Mouse (Mus musculus) brain, embryonic 14.5 days (tissue): ENCODE measurements at regions not wholly inside any gene's neighbourhood (a gene's known extent, or its start where the extent isn't known, plus 50 kb on each side); places are given as distances from the start of the nearest gene placed in this dataset.

Source experiments
- CTCF ChIP-seq: fragments of 200-500 bp; IDR thresholded peaks from 2 replicates; pipeline ENCODE4 v1.5.1; 2012; ENCODE audit warnings: inconsistent platforms, mild to moderate bottlenecking, moderate library complexity, borderline replicate concordance; ENCODE audit not compliant: insufficient read depth, insufficient read length; ENCODE audit errors: extremely low read depth
- POLR2A ChIP-seq: fragments of 200-500 bp; IDR thresholded peaks from 2 replicates; pipeline ENCODE4 v1.6.1; 2012; ENCODE audit warnings: mild to moderate bottlenecking, inconsistent platforms, borderline replicate concordance; ENCODE audit not compliant: poor library complexity, insufficient read depth, insufficient read length, severe bottlenecking; ENCODE audit errors: extremely low read depth

DNA sequence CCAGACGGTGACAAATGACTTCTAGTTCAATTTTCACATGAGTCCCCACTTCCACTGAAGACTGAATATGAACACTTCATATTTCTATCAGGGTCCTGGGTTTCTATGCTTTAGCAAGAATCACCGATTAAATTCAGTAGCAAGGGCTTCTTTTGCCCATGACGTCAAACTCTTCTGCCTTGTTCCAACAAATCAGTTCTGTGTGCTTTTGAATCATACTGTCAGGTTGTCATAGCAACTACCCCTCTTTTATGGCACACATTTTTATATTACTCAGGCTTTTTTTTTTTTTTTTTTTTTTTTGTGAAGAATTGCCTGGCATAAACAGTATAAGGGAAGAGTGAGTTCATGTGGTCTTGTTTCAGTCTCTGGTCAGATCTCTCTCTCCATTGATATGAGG lies 381.3 kb downstream of the Cps1 start:
- no peak for TF ChIP-seq POLR2A
- no peak for TF ChIP-seq CTCF
